Comparison of ENCODE assay signal across 11 mouse cellular contexts in the genomic region with DNA sequence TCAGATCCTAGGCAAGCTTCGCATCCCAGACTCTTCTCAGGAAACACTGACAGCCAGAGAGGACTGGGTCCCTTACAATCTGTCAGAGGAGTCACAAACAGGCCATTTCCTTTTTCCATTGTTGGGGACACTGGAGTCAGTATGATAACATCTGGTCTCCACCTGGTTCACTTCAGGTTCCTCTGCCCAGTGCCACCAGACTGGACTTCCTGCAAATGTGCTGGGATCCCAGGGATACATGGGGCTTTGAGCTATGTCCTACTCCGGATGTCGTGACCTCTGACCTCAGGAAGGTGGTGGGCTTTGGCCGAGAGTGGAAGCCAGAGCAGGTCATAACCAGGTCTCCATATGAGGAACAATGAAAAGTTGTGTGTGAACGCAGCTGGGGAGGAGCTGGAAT.
DNase-seq lines count a peak whose midpoint lies in the region; ATAC-seq and TF ChIP-seq lines count a peak whose summit lies in the region.
"Had no signal": no experiment of that assay in that cellular context is flagged by ENCODE, and none has a peak within 500 bp of the region (broad histone marks: within the 10 kb centered on the region; RNA-seq: fewer than 3 reads in every experiment).

No protein-coding gene starts in this region.

- H3K4me2 ChIP-seq in lung, embryonic 16.5 days (ENCODE audit: low read depth, low read length), result no peak overlapping the region
- no peak overlapping the region for H3K4me2 ChIP-seq in embryonic facial prominence, embryonic 12.5 days (replicated peaks)
- H3K4me2 ChIP-seq: liver, embryonic 13.5 days had no signal

- TF ChIP-seq POLR2A in lung, adult 2 months (IDR thresholded peaks at IDR 0.05; ENCODE audit: borderline replicate concordance, extremely low read depth, low read depth, low read length), result no peak

- no peaks in the 10 kb centered on the region for H3K9me3 ChIP-seq in lung, embryonic 16.5 days (ENCODE audit: control insufficient read depth, low read length)
- no peaks in the 10 kb centered on the region for H3K9me3 ChIP-seq in embryonic facial prominence, embryonic 12.5 days
- H3K9me3 ChIP-seq: liver, embryonic 13.5 days had no signal

- 63% methylated on average over 5 of the region's 5 CpGs for WGBS in lung, embryonic 16.5 days
- 58% methylated on average over 5 of the region's 5 CpGs for WGBS in lung, adult 2 months
- WGBS in embryonic facial prominence, embryonic 12.5 days, result 33% methylated on average over 5 of the region's 5 CpGs

- H3K36me3 ChIP-seq in lung, embryonic 16.5 days (ENCODE audit: control insufficient read depth, insufficient read depth, low read length), result no peaks in the 10 kb centered on the region
- H3K36me3 ChIP-seq in embryonic facial prominence, embryonic 12.5 days, result no peaks in the 10 kb centered on the region
- H3K36me3 ChIP-seq: liver, embryonic 13.5 days had no signal

- no peak for TF ChIP-seq CTCF in lung, adult 2 months (IDR thresholded peaks at IDR 0.05; ENCODE audit: insufficient read depth, low read length)

- H3K4me3 ChIP-seq in lung, embryonic 16.5 days (ENCODE audit: low read length), result no peak overlapping the region
- no peak overlapping the region for H3K4me3 ChIP-seq in lung, adult 2 months (replicated peaks; ENCODE audit: extremely low read depth, low read depth, low read length)
- no peak overlapping the region for H3K4me3 ChIP-seq in embryonic facial prominence, embryonic 12.5 days
- H3K4me3 ChIP-seq: liver, embryonic 13.5 days had no signal

- no peaks in the 10 kb centered on the region; the same call in 1 of the 2 replicates for H3K27me3 ChIP-seq in lung, embryonic 16.5 days (ENCODE audit: control insufficient read depth, insufficient read depth, low read depth, low read length)
- no peaks in the 10 kb centered on the region for H3K27me3 ChIP-seq in embryonic facial prominence, embryonic 12.5 days
- H3K27me3 ChIP-seq: liver, embryonic 13.5 days had no signal

- H3K27ac ChIP-seq in lung, embryonic 16.5 days (ENCODE audit: low read length), result 0 out of 2 replicates have a peak overlapping the region, but pooled peaks have one; percentile 21
- H3K27ac ChIP-seq in embryonic facial prominence, embryonic 12.5 days, result 0 out of 2 replicates have a peak overlapping the region, but pooled peaks have one; percentile 36
- H3K27ac ChIP-seq: liver, embryonic 13.5 days had no signal

- H3K4me1 ChIP-seq in lung, embryonic 16.5 days (replicated peaks; ENCODE audit: control insufficient read depth, insufficient read depth, low read length), result 0 out of 2 replicates have a peak, but pooled peaks cover 2% of the 10 kb centered on the region
- peaks cover 5% of the 10 kb centered on the region; the same call in 1 of the 2 replicates for H3K4me1 ChIP-seq in lung, adult 2 months (ENCODE audit: control insufficient read depth, insufficient read depth, low read length)
- H3K4me1 ChIP-seq in embryonic facial prominence, embryonic 12.5 days, result peaks cover 24% of the 10 kb centered on the region
- H3K4me1 ChIP-seq: liver, embryonic 13.5 days had no signal

- ATAC-seq in lung, embryonic 16.5 days (ENCODE audit: low read depth), result peak; percentile 16; the same call in 1 of the 2 replicates
- no peak for ATAC-seq in embryonic facial prominence, embryonic 12.5 days (ENCODE audit: insufficient number of reproducible peaks, insufficient read depth, low FRiP score, low TSS enrichment)
- ATAC-seq in activated CD4-positive, CD25-positive, alpha-beta regulatory T cell, adult 4 months, result no peak
- ATAC-seq: forebrain, embryonic 16.5 days had no signal

- DNase-seq in lung, adult 2 months, result no peak
- DNase-seq in kidney, postnatal 14 days, result peak; percentile 81
- no peak for DNase-seq in urinary bladder, adult 18-20 months (ENCODE audit: low spot score in 2 of 2)
- no peak for DNase-seq in right cerebral cortex, postnatal 36 days (ENCODE audit: low spot score in 2 of 2)
- DNase-seq: cerebellum, adult 11 months; liver, embryonic 13.5 days; thymus, postnatal 4 days had no signal

- no peak overlapping the region for H3K9ac ChIP-seq in lung, embryonic 16.5 days (ENCODE audit: low read length)
- no peak overlapping the region for H3K9ac ChIP-seq in embryonic facial prominence, embryonic 12.5 days
- H3K9ac ChIP-seq: liver, embryonic 13.5 days had no signal
